Mouse (Mus musculus): Measurements from ENCODE around the gene Gm14085.

DNA sequence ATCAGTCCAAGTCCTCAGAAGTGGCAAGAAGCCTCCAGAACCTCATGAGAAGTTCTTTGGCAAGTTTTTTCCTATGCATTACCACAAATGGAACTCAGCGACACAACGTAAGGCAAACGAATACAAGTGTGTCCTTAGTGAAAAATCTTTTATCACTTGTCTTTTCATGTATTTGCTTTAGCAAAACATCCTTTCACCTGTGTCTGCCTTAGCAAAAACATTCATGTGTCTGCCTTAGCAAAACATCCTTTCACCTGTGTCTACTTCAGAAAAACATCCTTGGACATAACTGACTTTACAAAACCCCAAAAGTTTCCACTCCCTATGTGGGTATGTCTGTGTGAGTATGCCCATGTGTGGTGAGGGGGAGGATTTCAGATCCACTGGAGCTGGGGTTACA lies 15.5 kb upstream of the Gm14085 start:
- no peak for TF ChIP-seq POLR2A (IDR thresholded peaks at IDR 0.05; ENCODE audit: low read depth, low read length)
- no peak for TF ChIP-seq CTCF (IDR thresholded peaks at IDR 0.05; ENCODE audit: extremely low read depth, insufficient read depth, insufficient read length, insufficient replicate concordance)
